Mouse (Mus musculus) heart, adult 2 months (tissue): Measurements from ENCODE around the gene Trp53bp2.

ENCODE experiments used
- CTCF ChIP-seq: fragments of 200-600 bp; IDR thresholded peaks from 2 replicates; pipeline ENCODE4 v1.8.1; 2022; ENCODE audit warnings: antibody characterized with exemption, mild to moderate bottlenecking, moderate library complexity
- EP300 ChIP-seq: fragments of 200-500 bp; IDR thresholded peaks from 2 replicates; pipeline ENCODE4 v1.6.1; 2011; ENCODE audit warnings: low read depth, low read length, control low read depth; ENCODE audit not compliant: insufficient read depth
- POLR2A ChIP-seq: fragments of 200-500 bp; IDR thresholded peaks from 2 replicates; pipeline ENCODE4 v1.6.1; 2011; ENCODE audit warnings: mild to moderate bottlenecking, low read depth, low read length, control low read depth; ENCODE audit not compliant: insufficient read depth

- TF ChIP-seq POLR2A (no peak), CTCF (no peak), EP300 (no peak)
Measured at GRCm38 (mm10) chr1:182380683-182381082, 28.3 kb upstream of the Trp53bp2 start.
